Mouse (Mus musculus): ENCODE data around the gene Slc16a2. TPM values are rescaled to one million over a fixed set of nuclear protein-coding genes. Genes with fewer than 3 reads are reported as not detected.

Slc16a2 gene
- total RNA-seq (2022): 1 to 10 TPM; 6.1 to 7.3 (median 6.9) TPM

- DNase-seq (ENCODE audit: low spot score): peak; percentile 53
Observed at GRCm38 (mm10) chrX:103821832-103822196, at the start of gene Slc16a2. TSS of gene Slc16a2 (minus strand) at chrX:103821983.

DNA sequence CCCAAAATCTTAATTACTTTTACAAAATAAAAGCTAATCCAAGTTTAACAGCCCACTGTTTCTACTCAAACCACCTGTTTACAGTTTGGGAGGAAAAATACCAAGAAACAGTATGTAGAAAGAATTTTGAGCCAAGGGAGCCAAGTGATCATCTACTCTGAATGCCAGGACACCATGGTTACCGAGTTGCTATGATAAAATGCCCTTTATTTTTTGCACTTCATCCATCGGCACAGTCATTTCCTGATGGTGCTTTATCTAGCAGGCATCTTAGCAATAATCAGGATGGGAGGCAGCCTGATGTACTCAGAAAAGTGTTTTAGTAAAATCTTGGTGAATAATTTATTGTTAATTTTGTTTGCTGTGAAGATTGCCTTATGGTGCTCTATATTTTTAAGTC lies 41.7 kb upstream of the Slc16a2 start:
- no peak for DNase-seq (ENCODE audit: low spot score)

- no peak for DNase-seq (ENCODE audit: low spot score)
Observed at GRCm38 (mm10) chrX:103862877-103863276, 41.1 kb upstream of the Slc16a2 start.

GRCm38 (mm10) chrX:103845266-103845665 lies 23.5 kb upstream of the Slc16a2 start:
- no peak for DNase-seq (ENCODE audit: low spot score)

- DNase-seq (ENCODE audit: low spot score): no peak
Observed at GRCm38 (mm10) chrX:103828836-103829235, 7.1 kb upstream of the Slc16a2 start.

- peak; percentile 28 for DNase-seq (ENCODE audit: low spot score)
Observed at GRCm38 (mm10) chrX:103822271-103822811, 558 bp upstream of the Slc16a2 start.

GRCm38 (mm10) chrX:103821195-103821831 lies 470 bp downstream of the Slc16a2 start:
- DNase-seq (ENCODE audit: low spot score): no peak

GRCm38 (mm10) chrX:103820307-103821194 lies 1.2 kb downstream of the Slc16a2 start:
- no peak for DNase-seq (ENCODE audit: low spot score)

GRCm38 (mm10) chrX:103819253-103819652 lies 2.5 kb downstream of the Slc16a2 start:
- DNase-seq (ENCODE audit: low spot score): no peak

DNA sequence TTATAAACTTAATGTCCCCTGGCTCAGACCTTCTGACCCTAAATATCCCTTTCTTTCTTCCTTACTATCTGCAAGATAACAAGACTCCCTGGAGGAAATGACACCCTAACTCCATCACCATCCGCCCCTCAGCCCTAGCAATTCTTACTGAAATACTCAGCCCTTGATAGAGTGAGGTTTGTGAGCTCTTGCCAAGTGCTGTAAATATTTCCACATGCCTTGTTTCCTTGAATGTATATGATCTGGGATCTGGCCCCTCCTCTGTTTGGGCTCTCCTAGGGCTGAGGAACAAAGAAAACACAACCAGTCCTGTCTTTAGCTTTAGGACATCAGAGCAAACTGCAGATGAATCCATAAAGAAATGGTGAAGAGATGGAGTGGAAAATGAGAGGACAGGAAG lies 9.1 kb downstream of the Slc16a2 start:
- no peak for DNase-seq (ENCODE audit: low spot score)

GRCm38 (mm10) chrX:103810483-103810882 lies 11.3 kb downstream of the Slc16a2 start:
- no peak for DNase-seq (ENCODE audit: low spot score)

GRCm38 (mm10) chrX:103806373-103806772 lies 15.4 kb downstream of the Slc16a2 start:
- DNase-seq (ENCODE audit: low spot score): no peak

DNA sequence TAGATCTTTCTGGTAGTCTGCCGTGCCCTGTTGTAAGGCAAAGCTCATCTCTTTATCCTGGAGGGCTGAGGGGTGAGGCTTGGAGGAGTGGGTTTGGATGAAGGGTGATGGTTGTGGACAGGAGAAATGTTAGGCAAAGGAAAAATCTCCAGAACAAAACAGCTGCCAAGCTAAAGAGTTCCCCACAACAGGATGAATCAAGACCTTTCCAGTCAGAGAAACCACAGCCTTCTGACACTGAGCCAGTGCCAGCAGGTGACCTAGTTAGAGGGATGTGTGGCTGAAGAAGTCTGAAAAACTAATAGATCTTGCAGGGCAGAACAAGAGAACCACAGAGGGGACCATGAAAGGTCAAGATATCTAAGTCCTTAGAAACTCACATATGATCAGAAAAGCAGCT lies 24.8 kb downstream of the Slc16a2 start:
- no peak for DNase-seq (ENCODE audit: low spot score)

DNA sequence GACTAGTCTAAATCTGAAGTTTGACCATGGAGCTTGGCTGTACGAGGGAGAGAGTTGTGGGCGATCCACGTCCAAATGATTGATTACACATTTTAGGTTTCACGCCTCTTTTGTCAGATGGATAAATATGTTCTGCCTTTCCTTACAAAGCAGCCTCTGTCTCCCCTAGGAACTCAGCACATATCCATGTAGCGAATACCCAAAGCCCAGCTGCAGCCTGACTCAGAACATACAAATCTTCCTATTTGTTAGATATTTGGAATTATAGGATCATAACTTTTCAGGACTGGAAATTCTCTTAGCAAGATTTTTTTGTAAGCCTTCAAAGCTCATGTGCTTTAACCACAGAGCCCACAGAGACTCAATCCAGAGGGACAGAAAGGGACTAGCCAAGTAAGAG lies 26.3 kb downstream of the Slc16a2 start:
- no peak for DNase-seq (ENCODE audit: low spot score)

- DNase-seq (ENCODE audit: low spot score): no peak
Observed at GRCm38 (mm10) chrX:103791329-103791728, 30.5 kb downstream of the Slc16a2 start.

DNA sequence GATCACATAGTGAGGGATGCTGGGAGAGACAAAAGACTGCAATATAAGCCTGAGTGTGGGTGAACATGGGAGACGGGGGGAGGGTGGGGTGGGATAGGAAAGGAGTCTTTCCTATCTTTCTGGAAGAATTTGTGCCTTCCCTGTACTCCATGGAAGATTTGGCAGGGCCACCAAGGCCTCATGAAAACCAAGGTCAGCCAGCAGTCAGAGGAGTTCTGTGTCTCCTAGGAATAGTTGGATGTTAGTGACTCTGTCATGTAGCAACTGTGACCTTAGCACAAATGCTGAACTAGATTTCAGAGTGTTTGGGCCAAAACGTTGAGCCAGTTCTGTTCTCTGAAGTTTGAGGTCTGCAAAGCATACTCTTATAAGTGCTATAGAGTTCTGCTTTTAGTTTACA lies 36.1 kb downstream of the Slc16a2 start:
- peak; percentile 21 for DNase-seq (ENCODE audit: low spot score)

GRCm38 (mm10) chrX:103776412-103776811 lies 45.4 kb downstream of the Slc16a2 start:
- DNase-seq (ENCODE audit: low spot score): peak; percentile 5

- no peak for DNase-seq (ENCODE audit: low spot score)
Observed at GRCm38 (mm10) chrX:103746197-103746596, 75.6 kb downstream of the Slc16a2 start.

DNA sequence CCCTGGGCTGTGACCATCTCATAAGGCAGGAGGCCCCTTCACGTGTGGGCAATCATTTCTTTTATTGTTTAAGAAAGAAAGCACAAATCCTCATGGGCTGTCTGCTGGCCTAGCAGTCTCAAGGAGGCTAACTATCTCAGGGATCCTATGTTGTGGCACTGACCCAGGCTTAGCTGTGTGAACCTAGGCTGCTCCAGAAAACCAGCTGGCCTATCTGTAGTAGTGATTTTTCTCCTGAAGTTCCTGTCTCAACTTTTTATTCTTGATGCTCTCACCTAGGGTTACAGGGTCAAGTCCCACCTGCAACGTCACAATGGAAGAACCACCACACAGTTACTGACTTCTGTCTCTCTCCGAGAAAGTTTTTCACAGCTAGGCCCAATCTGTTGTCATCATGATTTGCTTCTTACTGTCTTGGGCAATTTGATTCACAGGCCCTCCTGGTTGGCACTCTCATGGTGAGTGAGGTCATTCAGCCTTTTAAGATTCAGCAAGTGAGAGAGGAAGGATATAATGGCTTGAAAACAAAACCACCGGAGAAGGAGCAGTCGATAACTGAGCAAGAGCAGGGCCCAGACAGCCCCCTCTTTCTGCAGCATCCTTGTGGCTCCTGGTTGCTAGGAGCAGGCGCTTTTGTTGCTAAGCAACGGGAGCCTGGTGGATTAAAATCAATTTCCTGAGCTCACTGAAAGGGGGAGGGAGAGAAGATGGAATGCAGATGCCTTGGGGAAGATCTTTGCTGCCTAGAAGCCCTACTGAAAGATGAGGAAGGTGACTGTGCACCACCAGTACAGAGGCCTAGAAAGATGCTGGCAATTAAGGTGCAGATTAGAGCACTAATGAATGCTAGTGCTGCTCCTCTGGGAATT lies 77.4 kb downstream of the Slc16a2 start:
- no peak for DNase-seq (ENCODE audit: low spot score)

DNA sequence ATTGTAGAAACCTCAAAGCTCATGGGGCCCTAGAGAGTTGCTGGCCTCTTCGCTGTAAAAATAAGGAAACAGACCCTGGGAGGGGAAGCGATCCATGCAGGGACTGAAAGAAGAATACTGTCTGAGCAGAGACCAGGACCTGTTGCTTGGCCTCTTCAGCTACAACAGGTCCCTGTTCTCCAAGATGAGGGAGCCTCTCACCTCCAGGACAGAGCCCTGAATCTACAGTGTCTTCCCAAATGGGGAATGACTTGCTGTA lies 79.8 kb downstream of the Slc16a2 start:
- DNase-seq (ENCODE audit: low spot score): no peak

GRCm38 (mm10) chrX:103741215-103742056 lies 80.3 kb downstream of the Slc16a2 start:
- peak; percentile 45 for DNase-seq (ENCODE audit: low spot score)

All from heart, adult 8-10 months (tissue).